Mouse (Mus musculus) layer of hippocampus, adult 2 months (tissue): ENCODE results near the gene Aspn. TPM values are rescaled to one million over a fixed set of nuclear protein-coding genes. Genes with fewer than 3 reads are reported as not detected.
"Not testable (repeated sequence)": the region's sequence is repeated elsewhere in the genome, so short reads cannot be mapped to it uniquely, and the experiment has no call there.

Source experiments
- DNase-seq, 2 experiments: peaks; one replicate each; pipeline ENCODE4 v3.0.0; 2022; ENCODE audit warnings: low spot score in 2 of 2
- H3K27ac ChIP-seq: fragments of 200-600 bp; 2 replicates; pipeline ENCODE4 v1.8.1; 2022
- H3K4me3 ChIP-seq: fragments of 200-600 bp; 2 replicates; pipeline ENCODE4 v1.8.1; 2022; ENCODE audit warnings: mild to moderate bottlenecking
- CTCF ChIP-seq: fragments of 200-600 bp; conservative IDR thresholded peaks from 2 replicates; pipeline ENCODE4 v1.8.1; 2022; ENCODE audit warnings: antibody characterized with exemption, mild to moderate bottlenecking, moderate library complexity
- total RNA-seq, 2 experiments: library from RNA; stranded (reverse); gene quantifications; 2 replicates each; pipeline ENCODE4 v1.2.3; 2021

The Aspn gene
- total RNA-seq, 2 experiments from 2014 or later: 0.83 to 1.2 TPM

DNA sequence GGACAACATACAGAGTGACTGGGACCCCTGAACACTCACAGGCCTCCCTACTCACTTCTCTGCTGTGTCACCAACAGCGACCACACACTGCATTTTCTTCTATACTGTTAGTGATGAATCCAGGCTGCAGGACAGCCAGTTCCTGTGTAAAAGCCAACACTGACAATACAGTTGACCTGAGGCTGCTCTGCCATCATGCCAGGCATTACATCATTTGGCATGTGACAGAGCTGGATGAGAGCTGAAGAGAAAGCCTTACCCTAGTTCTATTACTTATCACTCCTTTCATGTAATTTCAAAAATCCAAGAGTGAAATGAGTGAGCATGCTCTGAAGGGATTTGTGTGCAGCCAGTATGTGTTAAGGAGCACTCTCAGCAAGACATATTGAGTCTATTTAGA lies 12.0 kb downstream of the Aspn start:
- no peak for DNase-seq
- no peak overlapping the region for H3K4me3 ChIP-seq
- no peak for TF ChIP-seq CTCF
- no peak overlapping the region for H3K27ac ChIP-seq

DNA sequence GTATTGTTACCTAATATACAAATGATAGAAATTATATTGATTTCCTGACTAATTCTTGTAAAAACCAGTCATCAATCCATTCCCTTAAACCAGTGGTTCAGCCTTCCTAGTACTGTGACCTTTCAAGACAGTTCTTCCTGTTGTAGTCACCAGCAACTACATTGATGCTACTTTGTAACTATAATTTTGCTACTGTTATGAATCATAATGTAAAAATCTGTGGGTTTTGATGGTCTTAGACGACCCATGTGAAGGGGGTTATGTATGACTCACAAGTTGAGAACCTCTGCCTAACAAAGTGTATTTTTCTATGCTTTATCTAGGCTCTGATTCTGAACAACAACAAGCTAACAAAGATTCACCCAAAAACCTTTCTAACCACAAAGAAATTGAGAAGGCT lies 12.7 kb downstream of the Aspn start:
- DNase-seq: no peak

DNA sequence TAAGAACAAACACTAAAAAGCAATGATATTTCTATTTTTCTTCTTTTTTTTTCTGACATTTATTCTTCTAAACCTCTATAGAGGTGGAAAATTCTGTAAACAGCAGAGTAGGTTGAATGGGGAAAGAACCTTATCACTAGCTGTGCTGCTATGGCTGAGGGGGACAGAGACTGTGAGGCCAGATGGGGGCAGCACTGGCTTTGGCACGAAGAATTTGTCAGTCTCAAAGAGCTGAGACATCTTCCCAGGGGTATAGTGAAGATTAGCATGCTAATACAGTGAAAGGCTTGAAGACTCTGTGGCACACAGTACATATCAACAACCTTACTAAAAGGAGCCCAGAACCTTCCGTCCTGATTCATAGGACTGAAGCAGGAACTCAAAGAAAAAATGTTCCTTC lies 14.9 kb downstream of the Aspn start:
- H3K4me3 ChIP-seq: no peak overlapping the region
- no peak for DNase-seq
- TF ChIP-seq CTCF: peak; percentile 69
- H3K27ac ChIP-seq: no peak overlapping the region

More for the DNA sequence above, 12.7 kb downstream of the Aspn start:
- H3K4me3 ChIP-seq: no peak overlapping the region
- no peak for TF ChIP-seq CTCF
- no peak overlapping the region for H3K27ac ChIP-seq

DNA sequence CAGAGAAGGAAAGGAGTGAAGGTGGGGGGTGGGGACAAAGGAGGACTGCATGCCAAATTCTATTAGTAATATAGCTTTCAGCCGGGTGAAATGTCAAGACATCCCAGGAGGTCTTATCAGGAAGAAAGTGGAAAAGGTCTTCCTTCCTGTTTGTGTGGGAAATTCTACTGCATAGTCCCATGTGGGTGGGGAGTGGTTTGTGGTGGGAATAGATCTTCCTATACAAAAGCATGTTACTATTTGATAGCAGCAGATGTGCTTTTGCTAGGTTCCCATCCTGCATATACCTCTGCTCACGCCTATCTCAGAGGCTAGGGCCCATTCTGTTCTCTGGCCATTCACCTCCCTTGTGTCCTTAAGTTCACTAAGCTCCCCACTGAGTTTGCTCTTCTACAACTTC lies 16.6 kb downstream of the Aspn start:
- no peak for TF ChIP-seq CTCF
- Histone ChIP-seq H3K27ac (no peak overlapping the region), H3K4me3 (no peak overlapping the region)
- no peak for DNase-seq

DNA sequence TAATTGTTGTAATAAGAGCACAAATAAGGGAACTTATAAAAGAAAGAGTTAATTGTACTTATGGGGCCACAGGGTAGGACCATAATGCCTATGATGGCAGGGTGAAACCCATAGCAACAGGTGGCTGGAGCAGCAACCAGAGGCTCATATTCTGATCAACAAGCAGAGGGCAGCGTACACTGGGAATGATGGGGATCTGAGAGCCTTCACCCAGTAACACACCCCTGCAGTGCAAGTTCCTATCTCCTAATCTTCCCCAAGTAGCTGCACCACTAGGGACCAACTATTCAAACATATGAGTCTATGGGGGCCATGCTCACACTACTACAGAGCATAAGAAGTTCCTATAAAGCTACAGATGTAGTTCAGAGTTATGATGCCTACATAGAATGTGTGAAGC lies 20.1 kb downstream of the Aspn start:
- TF ChIP-seq CTCF: no peak
- Histone ChIP-seq H3K27ac (no peak overlapping the region), H3K4me3 (no peak overlapping the region)
- DNase-seq: no peak

DNA sequence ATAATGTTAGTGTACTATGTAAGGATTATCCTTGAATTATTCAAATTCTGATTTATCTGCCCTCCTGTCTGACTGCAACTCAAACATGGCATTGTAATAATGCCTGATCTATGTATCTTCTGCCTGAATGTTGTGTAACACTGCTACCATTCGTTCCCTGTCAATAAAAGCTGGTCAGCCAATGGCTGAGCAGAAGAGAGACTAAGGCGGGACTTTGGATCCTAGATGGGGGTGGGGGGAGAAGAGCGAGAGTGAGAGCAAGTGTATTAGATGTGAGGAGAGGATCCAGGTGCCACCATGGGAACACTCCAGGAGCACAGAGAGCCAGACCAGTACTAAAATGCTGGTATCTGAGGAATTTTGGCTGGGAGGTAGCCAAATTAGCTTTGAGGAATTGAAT lies 26.1 kb downstream of the Aspn start:
- DNase-seq: no peak
- Histone ChIP-seq H3K4me3 (no peak overlapping the region), H3K27ac (no peak overlapping the region)
- no peak for TF ChIP-seq CTCF

DNA sequence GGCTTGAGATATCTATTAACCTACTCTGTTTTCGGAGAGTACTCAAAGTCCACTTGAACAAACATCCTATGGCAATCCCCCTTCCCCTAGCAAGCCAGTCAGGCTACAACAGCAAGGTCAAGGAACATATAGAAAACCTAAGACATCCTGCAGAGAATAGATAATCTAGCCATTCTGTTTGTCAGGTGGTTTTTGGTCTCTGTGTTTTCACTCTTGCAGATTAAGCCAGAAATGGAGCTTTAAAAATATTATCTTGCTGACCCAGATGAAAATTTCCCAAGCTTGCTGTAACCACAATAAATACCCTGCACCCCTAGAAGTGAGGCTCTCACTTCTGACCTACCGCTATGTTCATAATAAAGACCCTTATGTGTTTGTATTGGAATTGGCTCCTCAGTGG lies 27.2 kb downstream of the Aspn start:
- Histone ChIP-seq H3K27ac (no peak overlapping the region), H3K4me3 (no peak overlapping the region)
- no peak for DNase-seq
- no peak for TF ChIP-seq CTCF

DNA sequence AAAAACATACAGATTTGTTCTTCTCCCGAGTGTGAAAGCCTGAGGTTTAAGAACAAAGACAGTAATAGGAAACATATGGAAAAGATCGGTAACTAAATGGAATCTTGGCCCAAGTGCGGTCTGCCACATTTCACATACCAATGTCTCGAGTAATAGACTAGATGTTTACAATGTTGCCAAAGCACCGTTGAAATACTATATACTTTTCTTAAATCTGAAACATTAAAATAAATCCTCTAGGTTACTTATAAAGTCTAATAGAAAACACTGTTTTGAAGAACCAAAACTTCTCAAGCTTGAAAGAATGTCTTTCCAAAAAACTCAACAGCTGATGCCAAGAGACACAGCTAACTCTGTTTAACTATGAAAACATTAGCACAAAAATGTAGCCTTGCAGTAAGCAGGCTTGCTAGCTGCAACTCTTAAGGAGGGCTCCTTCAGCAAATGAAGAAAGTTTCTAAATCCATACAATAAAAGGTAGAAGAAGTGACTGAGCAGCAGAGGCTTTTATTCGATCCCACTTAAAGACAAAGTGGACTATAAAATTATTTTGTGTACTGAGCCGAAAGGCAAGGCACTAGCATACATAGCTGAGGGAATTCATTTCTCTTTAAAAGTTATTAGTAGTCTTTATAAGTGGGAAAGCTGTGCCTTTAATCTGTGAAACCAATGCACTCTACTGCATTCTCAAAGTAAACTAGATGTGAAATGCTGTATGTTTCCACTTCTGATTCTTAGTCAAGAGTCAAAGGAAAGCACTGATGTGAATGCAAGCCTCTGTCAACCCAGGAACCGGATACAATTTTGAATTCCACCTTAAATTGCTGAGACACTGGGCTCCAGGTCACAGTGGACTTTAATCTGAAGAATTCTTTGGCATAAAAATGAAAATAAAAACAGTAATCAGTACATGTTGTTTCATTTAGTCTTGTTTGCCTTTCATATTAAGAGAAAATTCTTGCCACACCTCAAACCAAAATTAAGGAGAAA lies 37.6 kb downstream of the Aspn start, which contains the start of gene Omd:
Gene Omd, plus strand, starts transcription at position 922 of the 990 bp plus-strand sequence.
- DNase-seq: no peak
- Histone ChIP-seq H3K4me3 (no peak within 1 kb of the TSS), H3K27ac (peak within 1 kb of the TSS; percentile 51; the same call in 1 of the 2 replicates)
- no peak for TF ChIP-seq CTCF

DNA sequence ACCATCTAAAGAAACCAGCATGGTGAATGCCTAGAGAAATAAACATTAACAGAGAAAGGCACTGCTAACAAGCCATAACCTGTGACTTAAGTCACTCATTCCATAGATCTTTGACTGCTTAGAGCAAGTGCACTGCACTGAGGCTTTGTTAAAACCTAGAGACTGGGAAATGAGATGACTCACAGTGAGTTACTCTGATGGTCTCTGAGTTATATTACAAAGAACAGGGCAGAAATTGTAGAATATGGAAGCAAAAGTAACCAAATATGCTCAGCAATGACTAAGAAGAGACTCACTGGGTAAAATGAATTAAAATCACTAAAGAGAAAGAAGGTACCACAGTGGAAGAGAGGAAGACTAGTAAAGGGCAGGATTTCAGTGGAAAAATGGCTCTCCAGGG lies 39.6 kb downstream of the Aspn start:
- no peak overlapping the region for H3K27ac ChIP-seq
- TF ChIP-seq CTCF: no peak
- H3K4me3 ChIP-seq: no peak overlapping the region
- no peak for DNase-seq

DNA sequence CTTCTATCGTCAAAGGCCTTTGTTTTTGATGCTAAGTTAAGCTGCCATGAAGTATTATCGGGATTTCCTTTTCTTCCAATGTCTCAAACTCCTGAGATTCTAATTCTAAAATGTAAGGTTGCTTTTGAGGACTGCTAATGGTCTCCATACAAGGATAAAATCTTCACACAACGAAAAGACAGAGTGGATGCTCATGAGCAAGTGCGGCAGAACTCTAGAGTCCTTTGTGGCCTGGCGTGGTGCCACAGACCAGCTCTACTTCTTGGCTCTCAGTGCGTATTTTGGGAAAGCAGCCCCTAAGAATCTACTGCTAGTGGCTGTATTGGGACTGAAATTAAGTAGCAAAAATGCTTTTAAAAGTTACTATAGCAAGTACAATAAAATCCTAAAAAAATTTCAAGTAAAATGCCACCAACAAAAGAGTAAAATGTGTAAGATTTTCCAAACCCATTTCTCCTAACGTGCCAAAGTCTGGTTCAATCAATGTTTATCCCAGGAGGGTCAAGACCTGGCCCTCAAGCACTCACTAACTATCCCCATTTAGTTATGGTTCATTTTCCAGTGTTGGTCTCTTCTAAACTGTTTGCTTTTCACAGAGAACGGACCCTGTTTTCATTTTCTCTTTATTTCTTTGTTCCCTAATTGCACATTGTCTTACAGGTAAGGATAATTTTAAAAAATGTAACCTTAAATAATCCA lies 40.2 kb downstream of the Aspn start:
- no peak for DNase-seq
- no peak for TF ChIP-seq CTCF

DNA sequence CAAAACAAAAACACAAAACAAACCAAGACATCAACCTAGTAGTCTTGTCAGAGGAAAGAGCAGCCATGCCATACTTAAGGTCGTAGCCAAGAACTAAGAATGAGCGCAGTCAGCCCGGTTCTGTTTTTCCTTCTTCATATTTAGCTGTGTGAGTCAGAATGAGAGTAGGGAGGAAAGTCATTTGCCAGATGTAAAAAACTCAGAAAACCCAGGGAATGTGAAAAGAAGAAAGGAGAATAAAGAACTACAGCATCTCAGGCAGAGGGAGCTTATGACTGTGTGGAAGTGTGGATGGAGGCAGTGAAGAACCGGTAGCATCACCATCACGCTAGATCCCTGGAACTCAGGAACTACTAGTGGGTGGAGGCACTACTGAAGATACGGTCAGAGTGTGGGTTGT lies 41.8 kb downstream of the Aspn start:
- H3K4me3 ChIP-seq: no peak overlapping the region
- no peak for DNase-seq
- no peak overlapping the region for H3K27ac ChIP-seq
- TF ChIP-seq CTCF: no peak

More for the DNA sequence above, 40.2 kb downstream of the Aspn start:
- H3K27ac ChIP-seq: no peak overlapping the region
- no peak overlapping the region for H3K4me3 ChIP-seq

DNA sequence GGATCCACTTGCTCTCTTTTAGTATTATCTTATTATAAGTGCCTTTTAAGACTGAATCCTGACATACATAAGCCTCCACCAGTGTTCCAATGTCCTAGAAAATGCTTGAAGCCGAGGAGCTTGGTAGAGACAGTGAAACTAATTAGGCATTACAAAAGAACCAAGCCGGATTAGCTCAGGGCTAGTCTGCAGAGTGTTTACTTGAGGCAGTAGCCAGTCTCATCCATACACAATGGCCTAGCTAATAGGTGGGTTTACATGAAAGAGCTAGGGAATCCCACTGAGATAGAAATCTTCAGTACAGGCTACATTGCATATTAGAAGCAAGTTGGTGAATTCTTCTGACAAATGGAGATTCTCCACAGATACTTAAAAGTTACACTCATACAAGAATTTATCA lies 58.3 kb downstream of the Aspn start:
- not testable (repeated sequence) for DNase-seq, H3K27ac ChIP-seq, H3K4me3 ChIP-seq

DNA sequence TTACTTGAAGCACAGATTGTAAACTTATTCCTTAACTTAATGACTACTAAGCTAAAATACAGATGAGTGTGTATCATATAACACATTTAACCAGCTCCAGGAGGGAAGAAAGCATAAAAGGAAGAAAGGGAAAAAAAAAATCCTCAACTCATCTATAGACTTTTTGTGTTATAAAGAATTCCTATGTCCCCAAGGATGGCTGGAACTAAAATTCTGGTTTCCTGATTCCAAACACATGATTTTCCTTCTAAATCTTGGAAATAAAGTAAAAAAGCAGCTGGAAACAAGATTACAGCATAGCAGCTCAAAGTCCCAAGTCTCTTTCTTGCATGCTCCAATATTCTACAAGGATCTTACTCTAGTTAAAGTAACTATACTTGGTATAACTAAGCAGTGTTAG lies 59.4 kb downstream of the Aspn start:
- Histone ChIP-seq H3K4me3 (no peak overlapping the region), H3K27ac (no peak overlapping the region)
- TF ChIP-seq CTCF: no peak
- no peak for DNase-seq
